Comparison of ENCODE assay signal across 9 mouse cellular contexts in the genomic region with DNA sequence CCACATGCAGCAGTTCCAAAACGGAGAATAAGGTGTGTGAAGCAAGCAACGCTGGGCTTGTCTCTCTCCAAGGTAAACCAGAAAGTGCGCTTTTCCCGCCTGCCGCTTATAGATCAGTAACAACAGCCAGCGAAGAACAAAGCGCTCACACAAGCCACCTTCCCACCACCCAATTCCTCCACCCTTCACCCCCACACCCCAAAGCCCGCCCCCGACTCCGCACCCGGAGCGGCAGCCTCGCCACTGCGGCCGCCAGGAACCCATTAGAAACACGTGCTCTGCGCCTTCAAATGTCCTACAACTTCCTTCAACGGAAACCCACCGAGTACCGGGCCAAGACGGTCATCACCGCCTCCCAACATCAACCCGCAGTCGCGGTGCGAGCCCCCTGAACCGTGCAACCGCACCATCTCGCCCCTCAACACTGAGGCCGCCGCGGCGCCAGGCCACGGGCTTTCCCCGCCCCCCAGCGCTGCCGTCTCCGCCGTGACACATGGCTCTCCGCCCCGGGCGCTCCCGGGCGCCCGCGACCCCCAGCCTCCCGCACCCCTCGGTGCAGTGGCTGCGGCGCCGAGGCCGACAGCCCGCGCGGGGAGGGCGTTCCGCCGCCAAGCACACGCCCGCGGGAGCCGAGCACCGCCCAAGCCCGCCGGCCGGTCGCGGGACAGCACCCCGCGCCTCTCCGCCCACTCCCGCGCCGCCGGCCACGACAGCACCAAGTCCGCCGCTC. TPM values are rescaled to one million over a fixed set of nuclear protein-coding genes. Genes with fewer than 3 reads are reported as not detected.
DNase-seq lines count a peak whose midpoint lies in the region; ATAC-seq and TF ChIP-seq lines count a peak whose summit lies in the region.
"Had no signal": no experiment of that assay in that cellular context is flagged by ENCODE, and none has a peak within 500 bp of the region (broad histone marks: within the 10 kb centered on the region; RNA-seq: fewer than 3 reads in every experiment).

No protein-coding gene starts in this region.

- H3K4me1 ChIP-seq in E14TG2a.4 (replicated peaks; ENCODE audit: low read depth, low read length): peaks cover 58% of the 10 kb centered on the region
- H3K4me1 ChIP-seq in forebrain, embryonic 10.5 days: peaks cover 33% of the 10 kb centered on the region
- H3K4me1 ChIP-seq in heart, embryonic 16.5 days (ENCODE audit: control insufficient read depth, insufficient read depth, low read length): peaks cover 12% of the 10 kb centered on the region
- peaks cover 7 to 9% of the 10 kb centered on the region in 2 experiments for H3K4me1 ChIP-seq in liver, embryonic 14.5 days (replicated peaks; ENCODE audit: control insufficient read depth in 2 of 2, insufficient read depth in 2 of 2, low read length in 1 of 2)
- H3K4me1 ChIP-seq in neural tube, embryonic 14.5 days (ENCODE audit: control insufficient read depth, insufficient read depth, low read length): peaks cover 13% of the 10 kb centered on the region

- TF ChIP-seq POLR2A in brain, embryonic 14.5 days (IDR thresholded peaks at IDR 0.05; ENCODE audit: borderline replicate concordance, extremely low read depth, insufficient read depth, insufficient read length, poor library complexity, severe bottlenecking): no peak

- WGBS in forebrain, embryonic 10.5 days: under 1% methylated on average over 78 of the region's 78 CpGs
- WGBS in heart, embryonic 16.5 days: under 1% methylated on average over 74 of the region's 78 CpGs
- under 1% methylated on average over 67 of the region's 78 CpGs for WGBS in liver, embryonic 14.5 days (ENCODE audit: insufficient replicate concordance)
- under 1% methylated on average over 63 of the region's 78 CpGs for WGBS in neural tube, embryonic 14.5 days

- peak overlapping the region; percentile 99 for H3K9ac ChIP-seq in heart, embryonic 16.5 days (ENCODE audit: low read length)
- peak overlapping the region; percentile 95 for H3K9ac ChIP-seq in liver, embryonic 14.5 days (replicated peaks)
- peak overlapping the region; percentile 94 for H3K9ac ChIP-seq in neural tube, embryonic 14.5 days (replicated peaks; ENCODE audit: low read depth, low read length)

- H3K36me3 ChIP-seq in E14TG2a.4 (ENCODE audit: insufficient read depth, low read length): peaks cover 43% of the 10 kb centered on the region
- peaks cover 41% of the 10 kb centered on the region for H3K36me3 ChIP-seq in forebrain, embryonic 10.5 days (replicated peaks)
- peaks cover 4% of the 10 kb centered on the region; the same call in 1 of the 2 replicates for H3K36me3 ChIP-seq in heart, embryonic 16.5 days (ENCODE audit: control insufficient read depth, insufficient read depth)
- H3K36me3 ChIP-seq in liver, embryonic 14.5 days (replicated peaks; ENCODE audit: control insufficient read depth, insufficient read depth, low read depth): peaks cover 31% of the 10 kb centered on the region
- H3K36me3 ChIP-seq in neural tube, embryonic 14.5 days (ENCODE audit: control insufficient read depth, insufficient read depth, low read length): peaks cover 2% of the 10 kb centered on the region

- peak; percentile 0; the same call in 1 of the 2 replicates for ATAC-seq in heart, embryonic 16.5 days (replicated peaks; ENCODE audit: extremely low read depth, insufficient read depth, low FRiP score)
- ATAC-seq in liver, embryonic 14.5 days (ENCODE audit: insufficient read depth): peak; percentile 36
- no peak; the same call in 1 of the 2 replicates for ATAC-seq in neural tube, embryonic 14.5 days (ENCODE audit: low read depth)

- DNase-seq in brain, embryonic 14.5 days (ENCODE audit: low read depth): peak; percentile 59
- DNase-seq in forebrain, embryonic 10.5 days (ENCODE audit: extremely low spot score, low spot score): peak; percentile 48
- peak; percentile 49 for DNase-seq in kidney, postnatal 14 days
- peak in 1 of 3 experiments; percentile 27 for DNase-seq in liver, embryonic 14.5 days (ENCODE audit: low read depth in 3 of 3, low spot score in 3 of 3)
- DNase-seq in testis, postnatal 10 days (ENCODE audit: low spot score): peak; percentile 73

- TF ChIP-seq EP300 in liver, embryonic 14.5 days (IDR thresholded peaks at IDR 0.05; ENCODE audit: low read depth): no peak

- peak overlapping the region; percentile 92 for H3K4me3 ChIP-seq in E14TG2a.4 (replicated peaks; ENCODE audit: low read length)
- peak overlapping the region; percentile 99 for H3K4me3 ChIP-seq in forebrain, embryonic 10.5 days
- H3K4me3 ChIP-seq in heart, embryonic 16.5 days (ENCODE audit: low read length): peak overlapping the region; percentile 99
- peak overlapping the region; percentile 87 to 94 for H3K4me3 ChIP-seq in liver, embryonic 14.5 days (ENCODE audit: insufficient read depth in 1 of 2, low read depth in 2 of 2, low read length in 2 of 2)
- peak overlapping the region; percentile 97 for H3K4me3 ChIP-seq in neural tube, embryonic 14.5 days (ENCODE audit: low read depth, low read length)

- H3K27me3 ChIP-seq in E14TG2a.4 (ENCODE audit: insufficient read depth, low read length): no peaks in the 10 kb centered on the region
- H3K27me3 ChIP-seq in forebrain, embryonic 10.5 days (ENCODE audit: poor library complexity, severe bottlenecking): peaks cover 8% of the 10 kb centered on the region
- no peaks in the 10 kb centered on the region for H3K27me3 ChIP-seq in heart, embryonic 16.5 days (ENCODE audit: control insufficient read depth, insufficient read depth, low read length)
- H3K27me3 ChIP-seq in liver, embryonic 14.5 days (ENCODE audit: control insufficient read depth, insufficient read depth, low read length): no peaks in the 10 kb centered on the region; the same call in 1 of the 2 replicates
- H3K27me3 ChIP-seq in neural tube, embryonic 14.5 days (ENCODE audit: control insufficient read depth, insufficient read depth, low read length): no peaks in the 10 kb centered on the region

- peak overlapping the region; percentile 94 for H3K4me2 ChIP-seq in heart, embryonic 16.5 days (ENCODE audit: low read depth, low read length)
- H3K4me2 ChIP-seq in liver, embryonic 14.5 days (ENCODE audit: low read depth): peak overlapping the region; percentile 97
- peak overlapping the region; percentile 83 for H3K4me2 ChIP-seq in neural tube, embryonic 14.5 days (ENCODE audit: low read depth, low read length)

- no peak for TF ChIP-seq CTCF in E14TG2a.4 (conservative IDR thresholded peaks at IDR 0.05; ENCODE audit: low read length)
- no peak for TF ChIP-seq CTCF in brain, embryonic 14.5 days (IDR thresholded peaks at IDR 0.05; ENCODE audit: borderline replicate concordance, extremely low read depth, insufficient read depth, insufficient read length)
- no peak for TF ChIP-seq CTCF in liver, embryonic 14.5 days (IDR thresholded peaks at IDR 0.05; ENCODE audit: low read depth)

- peak overlapping the region; percentile 99 for H3K27ac ChIP-seq in forebrain, embryonic 10.5 days
- peak overlapping the region; percentile 100 for H3K27ac ChIP-seq in heart, embryonic 16.5 days (ENCODE audit: low read length)
- H3K27ac ChIP-seq in liver, embryonic 14.5 days: peak overlapping the region; percentile 72
- H3K27ac ChIP-seq in neural tube, embryonic 14.5 days (ENCODE audit: low read depth, low read length): peak overlapping the region; percentile 96

- H3K9me3 ChIP-seq in E14TG2a.4 (ENCODE audit: low read length): no peaks in the 10 kb centered on the region
- H3K9me3 ChIP-seq in forebrain, embryonic 10.5 days: no peaks in the 10 kb centered on the region
- H3K9me3 ChIP-seq in heart, embryonic 16.5 days (replicated peaks; ENCODE audit: control insufficient read depth, low read length): no peaks in the 10 kb centered on the region
- no peaks in the 10 kb centered on the region for H3K9me3 ChIP-seq in liver, embryonic 14.5 days (ENCODE audit: control insufficient read depth, low read length)
- no peaks in the 10 kb centered on the region for H3K9me3 ChIP-seq in neural tube, embryonic 14.5 days (ENCODE audit: control insufficient read depth, low read length)

RNA-seq across cellular contexts. Expression of a gene that starts 1.1 kb away (rescaled TPM):
- polyA plus RNA-seq in brain, embryonic 14.5 days (2012; rRNA removed): 34.3 and 75.7 TPM in 2 replicates
- 139 and 142 TPM in 2 replicates for polyA plus RNA-seq in forebrain, embryonic 10.5 days (2016; fragmentation: Nextera tagmentation; extraction: Ambion mirVana)
- polyA plus RNA-seq in heart, embryonic 16.5 days (2015; fragmentation: Nextera tagmentation; extraction: Ambion mirVana): 49.1 and 55.1 TPM in 2 replicates
- polyA plus RNA-seq in liver, embryonic 14.5 days (2012; rRNA removed): 10.7 and 24.3 TPM in 2 replicates
- 47.0 and 53.4 TPM in 2 replicates for polyA plus RNA-seq in liver, embryonic 14.5 days (2014; fragmentation: Nextera tagmentation; extraction: Ambion mirVana)
- 86.6 and 87.8 TPM in 2 replicates for polyA plus RNA-seq in neural tube, embryonic 14.5 days (2014; fragmentation: Nextera tagmentation; extraction: Ambion mirVana)

RNA-seq across cellular contexts. Expression of a gene that starts 24.8 kb away (rescaled TPM):
- polyA plus RNA-seq in brain, embryonic 14.5 days (2012; rRNA removed): 0.86 and 0.88 TPM in 2 replicates
- 0.48 and 1.1 TPM in 2 replicates for polyA plus RNA-seq in forebrain, embryonic 10.5 days (2016; fragmentation: Nextera tagmentation; extraction: Ambion mirVana)
- polyA plus RNA-seq in heart, embryonic 16.5 days (2015; fragmentation: Nextera tagmentation; extraction: Ambion mirVana): 0.30 and 0.59 TPM in 2 replicates
- 0.06 and 0.57 TPM in 2 replicates for polyA plus RNA-seq in liver, embryonic 14.5 days (2012; rRNA removed)
- polyA plus RNA-seq in liver, embryonic 14.5 days (2014; fragmentation: Nextera tagmentation; extraction: Ambion mirVana): 0.20 TPM in 1 of 2 replicates, not detected in the other
- 0.46 and 0.57 TPM in 2 replicates for polyA plus RNA-seq in neural tube, embryonic 14.5 days (2014; fragmentation: Nextera tagmentation; extraction: Ambion mirVana)
- polyA plus RNA-seq: gonadal fat pad, adult 2 months had no signal

RNA-seq across cellular contexts. Expression of a gene that starts 42.5 kb away (rescaled TPM):
- 30.4 and 30.6 TPM in 2 replicates for polyA plus RNA-seq in brain, embryonic 14.5 days (2012; rRNA removed)
- polyA plus RNA-seq in forebrain, embryonic 10.5 days (2016; fragmentation: Nextera tagmentation; extraction: Ambion mirVana): 20.3 and 21.5 TPM in 2 replicates
- 30.4 and 34.9 TPM in 2 replicates for polyA plus RNA-seq in heart, embryonic 16.5 days (2015; fragmentation: Nextera tagmentation; extraction: Ambion mirVana)
- polyA plus RNA-seq in liver, embryonic 14.5 days (2012; rRNA removed): 4.8 and 8.6 TPM in 2 replicates
- polyA plus RNA-seq in liver, embryonic 14.5 days (2014; fragmentation: Nextera tagmentation; extraction: Ambion mirVana): 9.9 and 10.1 TPM in 2 replicates
- 31.6 and 34.9 TPM in 2 replicates for polyA plus RNA-seq in neural tube, embryonic 14.5 days (2014; fragmentation: Nextera tagmentation; extraction: Ambion mirVana)
